Comparison of ENCODE assay signal across 8 mouse cellular contexts in genomic region chr2:142902905-142903895, GRCm38 (mm10). TPM values are rescaled to one million over a fixed set of nuclear protein-coding genes. Genes with fewer than 3 reads are reported as not detected.
DNase-seq lines count a peak whose midpoint lies in the region; ATAC-seq and TF ChIP-seq lines count a peak whose summit lies in the region.

No protein-coding gene starts in this region.

- H3K4me1 ChIP-seq in CH12.LX (ENCODE audit: control insufficient read depth in 1 of 2, insufficient read depth in 2 of 2), result peaks cover 0 to 19% of the 10 kb centered on the region in 2 experiments; a peak in 2 of 4 replicates
- H3K4me1 ChIP-seq in forebrain, embryonic 12.5 days, result peaks cover 11% of the 10 kb centered on the region
- peaks cover 17% of the 10 kb centered on the region; the same call in 1 of the 2 replicates for H3K4me1 ChIP-seq in heart, postnatal 0 days (ENCODE audit: control insufficient read depth, insufficient read depth)
- H3K4me1 ChIP-seq in liver, embryonic 16.5 days (ENCODE audit: control insufficient read depth, low read depth, low read length), result peaks cover 18% of the 10 kb centered on the region
- H3K4me1 ChIP-seq in neural tube, embryonic 13.5 days (replicated peaks), result peaks cover 21% of the 10 kb centered on the region
- peaks cover 6% of the 10 kb centered on the region for H3K4me1 ChIP-seq in testis, adult 2 months (ENCODE audit: control insufficient read depth, insufficient read depth, low read length)

- dilution Hi-C loops in CH12.LX (cut with MboI; ENCODE audit: extremely low pct_ligation_motif_present, extremely low pct_unique_long_range_greater_than_20kb, low sequenced_read_pairs), result no loop called here

- no peak for TF ChIP-seq RAD21 in CH12.LX (IDR thresholded peaks at IDR 0.05; ENCODE audit: low read depth, low read length)

- peak overlapping the region; percentile 62 for H3K9ac ChIP-seq in CH12.LX (ENCODE audit: insufficient read depth, low read depth)
- H3K9ac ChIP-seq in forebrain, embryonic 12.5 days, result peak overlapping the region; percentile 53
- peak overlapping the region; percentile 3; the same call in 1 of the 2 replicates for H3K9ac ChIP-seq in heart, postnatal 0 days (replicated peaks; ENCODE audit: low read depth, low read length)
- peak overlapping the region; percentile 57 for H3K9ac ChIP-seq in liver, embryonic 16.5 days (ENCODE audit: low read depth, low read length)
- peak overlapping the region; percentile 60 for H3K9ac ChIP-seq in neural tube, embryonic 13.5 days

- H3K36me3 ChIP-seq in CH12.LX (replicated peaks in 1 of 2; ENCODE audit: control insufficient read depth in 1 of 2, insufficient read depth in 1 of 2, low read length in 1 of 2), result no peaks in the 10 kb centered on the region
- no peaks in the 10 kb centered on the region for H3K36me3 ChIP-seq in forebrain, embryonic 12.5 days (replicated peaks)
- no peaks in the 10 kb centered on the region for H3K36me3 ChIP-seq in heart, postnatal 0 days (replicated peaks; ENCODE audit: control insufficient read depth, insufficient read depth, low read length)
- no peaks in the 10 kb centered on the region for H3K36me3 ChIP-seq in liver, embryonic 16.5 days (ENCODE audit: control insufficient read depth, insufficient read depth)
- H3K36me3 ChIP-seq in neural tube, embryonic 13.5 days, result no peaks in the 10 kb centered on the region
- no peaks in the 10 kb centered on the region for H3K36me3 ChIP-seq in testis, adult 2 months (ENCODE audit: control insufficient read depth, insufficient read depth, low read length)

- no peaks in the 10 kb centered on the region for H3K9me3 ChIP-seq in CH12.LX (replicated peaks; ENCODE audit: low read length)
- H3K9me3 ChIP-seq in forebrain, embryonic 12.5 days, result no peaks in the 10 kb centered on the region
- H3K9me3 ChIP-seq in heart, postnatal 0 days (replicated peaks; ENCODE audit: control insufficient read depth, low read length), result no peaks in the 10 kb centered on the region
- no peaks in the 10 kb centered on the region for H3K9me3 ChIP-seq in liver, embryonic 16.5 days (replicated peaks; ENCODE audit: control insufficient read depth, low read length)
- H3K9me3 ChIP-seq in neural tube, embryonic 13.5 days, result no peaks in the 10 kb centered on the region

- TF ChIP-seq EP300 in CH12.LX (IDR thresholded peaks at IDR 0.05; ENCODE audit: low read length), result no peak
- TF ChIP-seq EP300 in heart, postnatal 0 days (IDR thresholded peaks at IDR 0.05; ENCODE audit: low read depth), result no peak

- H3K27me3 ChIP-seq in CH12.LX (replicated peaks), result no peaks in the 10 kb centered on the region
- H3K27me3 ChIP-seq in forebrain, embryonic 12.5 days, result no peaks in the 10 kb centered on the region
- H3K27me3 ChIP-seq in heart, postnatal 0 days (ENCODE audit: control insufficient read depth, insufficient read depth, low read length), result no peaks in the 10 kb centered on the region
- no peaks in the 10 kb centered on the region for H3K27me3 ChIP-seq in liver, embryonic 16.5 days (ENCODE audit: control insufficient read depth, insufficient read depth, low read depth, low read length)
- no peaks in the 10 kb centered on the region for H3K27me3 ChIP-seq in neural tube, embryonic 13.5 days
- H3K27me3 ChIP-seq in testis, adult 2 months (ENCODE audit: control insufficient read depth, insufficient read depth, low read length), result no peaks in the 10 kb centered on the region

- in situ Hi-C loops in CH12.LX (cut with MboI; ENCODE audit: low pct_ligation_motif_present, low pct_unique_long_range_greater_than_20kb, low sequenced_read_pairs), result no loop called here

- H3K27ac ChIP-seq in CH12.LX (ENCODE audit: insufficient read depth, low read depth), result no peak overlapping the region
- 0 out of 2 replicates have a peak overlapping the region, but pooled peaks have one; percentile 19 for H3K27ac ChIP-seq in forebrain, embryonic 12.5 days
- peak overlapping the region; percentile 19; the same call in 1 of the 2 replicates for H3K27ac ChIP-seq in heart, postnatal 0 days (ENCODE audit: low read depth)
- peak overlapping the region; percentile 70 for H3K27ac ChIP-seq in liver, embryonic 16.5 days (ENCODE audit: low read length)
- H3K27ac ChIP-seq in neural tube, embryonic 13.5 days (replicated peaks), result peak overlapping the region; percentile 59; the same call in 1 of the 2 replicates
- H3K27ac ChIP-seq in testis, adult 2 months (ENCODE audit: control insufficient read depth, insufficient read depth, low read depth, low read length), result peak overlapping the region; percentile 79

- H3K4me3 ChIP-seq in CH12.LX (replicated peaks in 1 of 3; ENCODE audit: low read depth in 2 of 3, low read length in 2 of 3, poor library complexity in 1 of 3), result peak overlapping the region; percentile 31 to 45 (median 41)
- H3K4me3 ChIP-seq in forebrain, embryonic 12.5 days (replicated peaks), result peak overlapping the region; percentile 37
- H3K4me3 ChIP-seq in heart, postnatal 0 days (ENCODE audit: low read depth, low read length), result peak overlapping the region; percentile 43
- H3K4me3 ChIP-seq in liver, embryonic 16.5 days (ENCODE audit: low read depth, low read length), result peak overlapping the region; percentile 59
- peak overlapping the region; percentile 50 for H3K4me3 ChIP-seq in neural tube, embryonic 13.5 days
- peak overlapping the region; percentile 90 for H3K4me3 ChIP-seq in testis, adult 2 months (ENCODE audit: control insufficient read depth, low read depth, low read length)

- peak; percentile 96 for ATAC-seq in forebrain, embryonic 12.5 days (ENCODE audit: low FRiP score)
- peak; percentile 90 for ATAC-seq in heart, postnatal 0 days (ENCODE audit: insufficient read depth, low read depth)
- ATAC-seq in liver, embryonic 16.5 days (ENCODE audit: low read depth), result peak; percentile 95
- peak; percentile 97 for ATAC-seq in neural tube, embryonic 13.5 days (ENCODE audit: low read depth)

- DNase-seq in CH12.LX (ENCODE audit: extremely low read depth), result peak; percentile 94
- peak; percentile 93 for DNase-seq in c-Kit-positive CD71-positive TER-119-positive erythroid progenitor cells, embryonic 14.5 days (ENCODE audit: low spot score)
- DNase-seq in heart, postnatal 0 days (ENCODE audit: low spot score), result peak; percentile 91
- peak; percentile 92 to 95 for DNase-seq in kidney, postnatal 4 days

- H3K79me2 ChIP-seq in CH12.LX (replicated peaks; ENCODE audit: control insufficient read depth, extremely low read depth, insufficient read depth, poor library complexity, severe bottlenecking), result no peaks in the 10 kb centered on the region

- 11% methylated on average over 33 of the region's 34 CpGs for WGBS in forebrain, embryonic 12.5 days
- WGBS in heart, postnatal 0 days, result 6% methylated on average over 34 of the region's 34 CpGs
- 3% methylated on average over 34 of the region's 34 CpGs for WGBS in liver, embryonic 16.5 days (ENCODE audit: insufficient replicate concordance)
- WGBS in neural tube, embryonic 13.5 days, result 6% methylated on average over 34 of the region's 34 CpGs

- peak; percentile 62; the same call in 1 of the 2 replicates for TF ChIP-seq POLR2A in CH12.LX (IDR thresholded peaks at IDR 0.05; ENCODE audit: low read depth, low read length)
- TF ChIP-seq POLR2A in testis, adult 2 months (IDR thresholded peaks at IDR 0.05; ENCODE audit: control insufficient read depth, low read depth, low read length), result peak; percentile 52; the same call in 1 of the 2 replicates

- no peak for TF ChIP-seq CTCF in CH12.LX (conservative IDR thresholded peaks at IDR 0.05 in 1 of 2, IDR thresholded peaks at IDR 0.05 in 1 of 2; ENCODE audit: low read depth in 2 of 2, low read length in 2 of 2)
- no peak for TF ChIP-seq CTCF in heart, postnatal 0 days (IDR thresholded peaks at IDR 0.05; ENCODE audit: low read depth)
- no peak for TF ChIP-seq CTCF in testis, adult 2 months (IDR thresholded peaks at IDR 0.05; ENCODE audit: control insufficient read depth, insufficient read depth, insufficient replicate concordance, low read depth, low read length)

- peak overlapping the region; percentile 95 for H3K4me2 ChIP-seq in CH12.LX (ENCODE audit: insufficient read depth, low read depth, poor library complexity, severe bottlenecking)
- H3K4me2 ChIP-seq in forebrain, embryonic 12.5 days, result peak overlapping the region; percentile 61
- peak overlapping the region; percentile 60 for H3K4me2 ChIP-seq in heart, postnatal 0 days (ENCODE audit: low read depth, low read length)
- peak overlapping the region; percentile 91 for H3K4me2 ChIP-seq in liver, embryonic 16.5 days (ENCODE audit: low read depth, low read length)
- H3K4me2 ChIP-seq in neural tube, embryonic 13.5 days, result peak overlapping the region; percentile 78

TF ChIP-seq in CH12.LX, 34 proteins besides CTCF, POLR2A, EP300 and RAD21 (continues in another document):
- TF ChIP-seq ZC3H11A (IDR thresholded peaks at IDR 0.05; ENCODE audit: low read depth, low read length) (no peak), ETS1 (conservative IDR thresholded peaks at IDR 0.05; ENCODE audit: low read depth, low read length) (no peak; the same call in 1 of the 2 replicates), IRF4 (IDR thresholded peaks at IDR 0.05; ENCODE audit: low read depth, low read length) (peak; percentile 48; the same call in 1 of the 2 replicates), TBP (conservative IDR thresholded peaks at IDR 0.05; ENCODE audit: low read depth, low read length) (0 out of 2 replicates have a peak, but pooled peaks have one; percentile 33), ZKSCAN1 (IDR thresholded peaks at IDR 0.05; ENCODE audit: borderline replicate concordance, low read depth, low read length) (no peak), PAX5 (IDR thresholded peaks at IDR 0.05; ENCODE audit: low read length) (no peak), ELF1 (IDR thresholded peaks at IDR 0.05; ENCODE audit: low read depth, low read length) (peak; percentile 76), TCF12 (IDR thresholded peaks at IDR 0.05; ENCODE audit: low read depth, low read length) (peak; percentile 71), SMC3 (IDR thresholded peaks at IDR 0.05; ENCODE audit: low read depth, low read length) (no peak), JUN (IDR thresholded peaks at IDR 0.05; ENCODE audit: insufficient read depth, low read depth, low read length) (no peak), ZMIZ1 (IDR thresholded peaks at IDR 0.05; ENCODE audit: low read depth, low read length) (no peak), HCFC1 (IDR thresholded peaks at IDR 0.05; ENCODE audit: low read depth, low read length) (peak; percentile 79), NRF1 (IDR thresholded peaks at IDR 0.05; ENCODE audit: low read depth, low read length) (peak; percentile 93)

RNA-seq across cellular contexts. Expression of gene Kif16b, which starts 1.9 kb away (rescaled TPM):
- total RNA-seq in CH12.LX (2012; rRNA removed), result 7.6 and 9.5 TPM in 2 replicates
- total RNA-seq in CH12.LX (2014; rRNA removed), result 8.0 and 9.8 TPM in 2 replicates
- polyA plus RNA-seq in CH12.LX (2012; ENCODE audit: insufficient read length, low read depth), result 7.5 and 7.8 TPM in 2 replicates
- 6.5 and 7.3 TPM in 2 replicates for polyA plus RNA-seq in forebrain, embryonic 12.5 days (2016; fragmentation: Nextera tagmentation; extraction: Ambion mirVana)
- 34.6 and 38.1 TPM in 2 replicates for total RNA-seq in heart, postnatal 0 days (2014; rRNA removed; ENCODE audit: low replicate concordance)
- polyA plus RNA-seq in heart, postnatal 0 days (2015; fragmentation: Nextera tagmentation; extraction: Ambion mirVana), result 10.5 and 11.7 TPM in 2 replicates
- 3.9 and 4.0 TPM in 2 replicates for polyA plus RNA-seq in liver, embryonic 16.5 days (2015; fragmentation: Nextera tagmentation; extraction: Ambion mirVana)
- 4.1 and 4.3 TPM in 2 replicates for polyA plus RNA-seq in neural tube, embryonic 13.5 days (2015; fragmentation: Nextera tagmentation; extraction: Ambion mirVana)
- polyA plus RNA-seq in testis, adult 2 months (2012; rRNA removed), result 10.0 and 11.9 TPM in 2 replicates

Comparison
In these comparisons a context has a peak if more than half of its experiments do, and no peak if none do; other contexts are left out.
1. H3K4me3 ChIP-seq: peak in every context shown above with its lines; median percentile 90 in testis, adult 2 months; 59 in liver, embryonic 16.5 days; 50 in neural tube, embryonic 13.5 days; 43 in heart, postnatal 0 days; 41 in CH12.LX; 37 in forebrain, embryonic 12.5 days.
2. H3K9ac ChIP-seq: peak in every context shown above with its lines; median percentile 62 in CH12.LX; 60 in neural tube, embryonic 13.5 days; 57 in liver, embryonic 16.5 days; 53 in forebrain, embryonic 12.5 days; 3 in heart, postnatal 0 days.